In genomic region chr16:24497413-24497812, GRCm38 (mm10) we compare ENCODE assay signal across 31 mouse cellular contexts.
DNase-seq lines count a peak whose midpoint lies in the region; ATAC-seq and TF ChIP-seq lines count a peak whose summit lies in the region.
"Had no signal": no experiment of that assay in that cellular context is flagged by ENCODE, and none has a peak within 500 bp of the region (broad histone marks: within the 10 kb centered on the region; RNA-seq: fewer than 3 reads in every experiment).

No protein-coding gene starts in this region.

- H3K27ac ChIP-seq in heart, embryonic 13.5 days (replicated peaks), result peak overlapping the region; percentile 2; the same call in 1 of the 2 replicates
- H3K27ac ChIP-seq in heart, embryonic 11.5 days (ENCODE audit: low read depth, low read length), result no peak overlapping the region
- peak overlapping the region; percentile 14; the same call in 1 of the 2 replicates for H3K27ac ChIP-seq in intestine, embryonic 16.5 days (ENCODE audit: low read length)
- H3K27ac ChIP-seq in intestine, postnatal 0 days (ENCODE audit: low read depth, low read length), result no peak overlapping the region
- H3K27ac ChIP-seq: embryonic facial prominence, embryonic 13.5 days; hindbrain, embryonic 10.5 days; hindbrain, embryonic 15.5 days; limb, embryonic 13.5 days; liver, embryonic 13.5 days; midbrain, embryonic 12.5 days; neural tube, embryonic 13.5 days; stomach, embryonic 15.5 days had no signal

- TF ChIP-seq CTCF in intestine, postnatal 0 days (IDR thresholded peaks at IDR 0.05; ENCODE audit: low read depth), result no peak

- H3K4me3 ChIP-seq in heart, embryonic 13.5 days, result no peak overlapping the region
- no peak overlapping the region for H3K4me3 ChIP-seq in heart, embryonic 11.5 days (ENCODE audit: low read depth, low read length)
- no peak overlapping the region for H3K4me3 ChIP-seq in intestine, embryonic 16.5 days (ENCODE audit: low read length)
- no peak overlapping the region for H3K4me3 ChIP-seq in intestine, postnatal 0 days (ENCODE audit: low read depth, low read length)
- H3K4me3 ChIP-seq: embryonic facial prominence, embryonic 13.5 days; erythroblast, embryonic 14.5 days; hindbrain, embryonic 10.5 days; hindbrain, embryonic 15.5 days; limb, embryonic 13.5 days; liver, embryonic 13.5 days; megakaryocyte, embryonic 14.5 days; midbrain, embryonic 12.5 days; neural tube, embryonic 13.5 days; stomach, embryonic 15.5 days had no signal

- DNase-seq in adrenal gland, adult 2 months, result peak; percentile 52
- no peak for DNase-seq in adrenal gland, postnatal 10 days
- no peak for DNase-seq in kidney, postnatal 36 days
- DNase-seq: adrenal gland, postnatal 25 days; cerebellum, adult 18-20 months; cerebellum, postnatal 10 days; kidney, adult 2 months; kidney, postnatal 4 days; liver, embryonic 13.5 days; lung, adult 18-20 months; lung, postnatal 4 days; retina, postnatal 1 day; right cerebral cortex, postnatal 14 days; thymus, postnatal 14 days had no signal

- H3K4me1 ChIP-seq in heart, embryonic 13.5 days, result peaks cover 83% of the 10 kb centered on the region
- H3K4me1 ChIP-seq in heart, embryonic 11.5 days (ENCODE audit: control insufficient read depth, insufficient read depth, low read length), result peaks cover 67% of the 10 kb centered on the region
- H3K4me1 ChIP-seq in intestine, embryonic 16.5 days (ENCODE audit: control insufficient read depth, insufficient read depth, low read length), result peaks cover 9% of the 10 kb centered on the region
- H3K4me1 ChIP-seq in intestine, postnatal 0 days (replicated peaks; ENCODE audit: control insufficient read depth, insufficient read depth, low read length), result no peaks in the 10 kb centered on the region
- H3K4me1 ChIP-seq: liver, embryonic 13.5 days had no signal

- no peaks in the 10 kb centered on the region for H3K9me3 ChIP-seq in heart, embryonic 13.5 days
- no peaks in the 10 kb centered on the region for H3K9me3 ChIP-seq in heart, embryonic 11.5 days (replicated peaks; ENCODE audit: control insufficient read depth, low read length)
- H3K9me3 ChIP-seq in intestine, embryonic 16.5 days (ENCODE audit: control insufficient read depth, low read length), result no peaks in the 10 kb centered on the region
- no peaks in the 10 kb centered on the region for H3K9me3 ChIP-seq in intestine, postnatal 0 days (ENCODE audit: control insufficient read depth)
- H3K9me3 ChIP-seq: embryonic facial prominence, embryonic 13.5 days; hindbrain, embryonic 10.5 days; hindbrain, embryonic 15.5 days; limb, embryonic 13.5 days; liver, embryonic 13.5 days; megakaryocyte, embryonic 14.5 days; midbrain, embryonic 12.5 days; neural tube, embryonic 13.5 days; stomach, embryonic 15.5 days had no signal

- no peak for ATAC-seq in heart, embryonic 13.5 days (ENCODE audit: extremely low read depth, insufficient number of reproducible peaks, low FRiP score, low TSS enrichment)
- no peak for ATAC-seq in heart, embryonic 11.5 days (replicated peaks; ENCODE audit: insufficient number of reproducible peaks, low FRiP score, low TSS enrichment)
- no peak for ATAC-seq in intestine, embryonic 16.5 days
- no peak for ATAC-seq in intestine, postnatal 0 days
- ATAC-seq: forebrain, embryonic 16.5 days; inflammation-experienced regulatory T-cells, adult 6 months; lung, postnatal 0 days had no signal

- H3K36me3 ChIP-seq in heart, embryonic 13.5 days, result no peaks in the 10 kb centered on the region
- H3K36me3 ChIP-seq in heart, embryonic 11.5 days (ENCODE audit: control insufficient read depth, insufficient read depth, low read length), result no peaks in the 10 kb centered on the region
- no peaks in the 10 kb centered on the region for H3K36me3 ChIP-seq in intestine, embryonic 16.5 days (ENCODE audit: control insufficient read depth, insufficient read depth, low read length)
- H3K36me3 ChIP-seq in intestine, postnatal 0 days (ENCODE audit: control insufficient read depth, insufficient read depth), result peaks cover 3% of the 10 kb centered on the region; the same call in 1 of the 2 replicates
- H3K36me3 ChIP-seq: embryonic facial prominence, embryonic 13.5 days; hindbrain, embryonic 10.5 days; hindbrain, embryonic 15.5 days; limb, embryonic 13.5 days; liver, embryonic 13.5 days; midbrain, embryonic 12.5 days; neural tube, embryonic 13.5 days; stomach, embryonic 15.5 days had no signal

- no peak overlapping the region for H3K4me2 ChIP-seq in heart, embryonic 13.5 days
- H3K4me2 ChIP-seq in heart, embryonic 11.5 days, result no peak overlapping the region
- no peak overlapping the region for H3K4me2 ChIP-seq in intestine, embryonic 16.5 days (ENCODE audit: low read depth, low read length)
- H3K4me2 ChIP-seq in intestine, postnatal 0 days (replicated peaks; ENCODE audit: low read depth), result no peak overlapping the region
- H3K4me2 ChIP-seq: embryonic facial prominence, embryonic 13.5 days; hindbrain, embryonic 15.5 days; limb, embryonic 13.5 days; liver, embryonic 13.5 days; midbrain, embryonic 12.5 days; neural tube, embryonic 13.5 days; stomach, embryonic 15.5 days had no signal

- H3K27me3 ChIP-seq in heart, embryonic 13.5 days (replicated peaks), result no peaks in the 10 kb centered on the region
- H3K27me3 ChIP-seq in heart, embryonic 11.5 days (ENCODE audit: control insufficient read depth, insufficient read depth, low read length), result no peaks in the 10 kb centered on the region
- no peaks in the 10 kb centered on the region for H3K27me3 ChIP-seq in intestine, embryonic 16.5 days (replicated peaks; ENCODE audit: control insufficient read depth, insufficient read depth, low read length)
- no peaks in the 10 kb centered on the region for H3K27me3 ChIP-seq in intestine, postnatal 0 days (replicated peaks; ENCODE audit: control insufficient read depth, insufficient read depth, low read length)
- H3K27me3 ChIP-seq: embryonic facial prominence, embryonic 13.5 days; hindbrain, embryonic 15.5 days; limb, embryonic 13.5 days; liver, embryonic 13.5 days; midbrain, embryonic 12.5 days; neural tube, embryonic 13.5 days; Patski; stomach, embryonic 15.5 days had no signal

- WGBS in heart, embryonic 13.5 days, result 44% methylated on average over 2 of the region's 2 CpGs
- 47% methylated on average over 2 of the region's 2 CpGs for WGBS in heart, embryonic 11.5 days (ENCODE audit: insufficient replicate concordance)
- WGBS in intestine, embryonic 16.5 days, result 94% methylated on average over 2 of the region's 2 CpGs
- WGBS in intestine, postnatal 0 days, result 78% methylated on average over 2 of the region's 2 CpGs

- H3K9ac ChIP-seq in heart, embryonic 13.5 days, result no peak overlapping the region
- H3K9ac ChIP-seq in heart, embryonic 11.5 days (ENCODE audit: low read depth, low read length), result no peak overlapping the region
- H3K9ac ChIP-seq in intestine, embryonic 16.5 days (ENCODE audit: low read depth, low read length), result no peak overlapping the region
- no peak overlapping the region for H3K9ac ChIP-seq in intestine, postnatal 0 days (ENCODE audit: low read depth, low read length)
- H3K9ac ChIP-seq: embryonic facial prominence, embryonic 13.5 days; hindbrain, embryonic 15.5 days; limb, embryonic 13.5 days; liver, embryonic 13.5 days; midbrain, embryonic 12.5 days; neural tube, embryonic 13.5 days; stomach, embryonic 15.5 days had no signal

Comparison
In these comparisons a context has a peak if more than half of its experiments do, and no peak if none do; other contexts are left out.
1. H3K27ac ChIP-seq: peak in heart, embryonic 13.5 days (single experiment) and intestine, embryonic 16.5 days (single experiment); none in heart, embryonic 11.5 days (single experiment) and intestine, postnatal 0 days (single experiment).